Mouse (Mus musculus) CH12.LX (cell line): ENCODE measurements around the gene Atp4a.

Experiments used
- CTCF ChIP-seq, 2 experiments: IDR thresholded peaks in 1 of 2; conservative IDR thresholded peaks in 1 of 2; 2 replicates each; pipeline ENCODE4 v1.5.1; 2011 to 2012; ENCODE audit warnings: low read depth in 2 of 2, low read length in 2 of 2, improper control_type of control experiment in 1 of 2, inconsistent platforms in 1 of 2, mild to moderate bottlenecking in 1 of 2, moderate library complexity in 1 of 2
- ELF1 ChIP-seq: IDR thresholded peaks from 2 replicates; pipeline ENCODE4 v1.6.1; 2014; ENCODE audit warnings: low read depth, mild to moderate bottlenecking, inconsistent platforms, low read length, improper control_type of control experiment
- JUN ChIP-seq: IDR thresholded peaks from 2 replicates; pipeline ENCODE4 v1.6.1; 2011; ENCODE audit warnings: low read depth, mild to moderate bottlenecking, low read length, improper control_type of control experiment, moderate library complexity; ENCODE audit not compliant: insufficient read depth
- MAFK ChIP-seq: IDR thresholded peaks from 2 replicates; pipeline ENCODE4 v1.6.1; 2011; ENCODE audit warnings: low read length, improper control_type of control experiment; ENCODE audit not compliant: insufficient replicate concordance
- MEF2A ChIP-seq: IDR thresholded peaks from 2 replicates; pipeline ENCODE4 v1.6.1; 2014; ENCODE audit warnings: low read depth, mild to moderate bottlenecking, inconsistent platforms, low read length, improper control_type of control experiment, borderline replicate concordance
- MXI1 ChIP-seq: IDR thresholded peaks from 2 replicates; pipeline ENCODE4 v1.6.1; 2011; ENCODE audit warnings: mild to moderate bottlenecking, low read depth, low read length, improper control_type of control experiment
- MYC ChIP-seq: IDR thresholded peaks from 2 replicates; pipeline ENCODE4 v1.6.1; 2011; ENCODE audit warnings: low read depth, mild to moderate bottlenecking, improper control_type of control experiment, low read length
- POLR2A ChIP-seq: IDR thresholded peaks from 2 replicates; pipeline ENCODE4 v1.6.1; 2011; ENCODE audit warnings: low read depth, mild to moderate bottlenecking, improper control_type of control experiment, low read length
- RAD21 ChIP-seq: IDR thresholded peaks from 2 replicates; pipeline ENCODE4 v1.6.1; 2011; ENCODE audit warnings: low read depth, mild to moderate bottlenecking, low read length, improper control_type of control experiment, moderate library complexity
- UBTF ChIP-seq: IDR thresholded peaks from 2 replicates; pipeline ENCODE4 v1.6.1; 2012; ENCODE audit warnings: low read depth, mild to moderate bottlenecking, inconsistent platforms, low read length, improper control_type of control experiment, moderate library complexity
- USF2 ChIP-seq: conservative IDR thresholded peaks from 2 replicates; pipeline ENCODE4 v1.6.1; 2011; ENCODE audit warnings: low read depth, low read length, improper control_type of control experiment

DNA sequence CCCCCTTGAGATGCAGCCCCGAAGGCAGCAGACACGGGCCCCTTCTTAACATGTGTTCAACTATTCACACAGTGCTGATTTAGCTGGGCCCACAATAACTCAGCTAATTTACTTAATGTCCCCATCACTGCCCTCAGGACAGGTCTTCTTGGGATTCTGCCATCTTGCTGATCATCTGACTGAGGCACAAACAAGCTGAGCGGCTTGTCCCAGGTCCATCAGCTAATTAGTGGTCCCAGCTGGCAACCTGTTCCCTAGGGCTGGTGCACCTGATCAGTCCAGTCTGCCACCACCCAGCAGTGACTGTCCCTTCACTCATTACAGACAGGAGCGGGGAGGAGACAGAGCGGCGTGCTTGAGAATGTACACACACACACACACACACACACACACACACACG, 9.3 kb downstream of the Atp4a start:
- TF ChIP-seq ELF1 (no peak), JUN (no peak), MAFK (no peak), UBTF (no peak), USF2 (no peak), MYC (no peak), MXI1 (no peak), RAD21 (no peak), CTCF (conservative IDR thresholded peaks at IDR 0.05 in 1 of 2, IDR thresholded peaks at IDR 0.05 in 1 of 2; ENCODE audit: low read depth in 2 of 2, low read length in 2 of 2) (no peak), MEF2A (no peak), POLR2A (no peak)
